In genomic region chr5:107303350-107303861, GRCm38 (mm10) we compare ENCODE assay signal across 10 mouse cellular contexts. TPM values are rescaled to one million over a fixed set of nuclear protein-coding genes. Genes with fewer than 3 reads are reported as not detected.
DNase-seq lines count a peak whose midpoint lies in the region; ATAC-seq and TF ChIP-seq lines count a peak whose summit lies in the region.
"Had no signal": no experiment of that assay in that cellular context is flagged by ENCODE, and none has a peak within 500 bp of the region (broad histone marks: within the 10 kb centered on the region; RNA-seq: fewer than 3 reads in every experiment).

No protein-coding gene starts in this region.

- TF ChIP-seq POLR2A in thymus, adult 2 months (IDR thresholded peaks at IDR 0.05; ENCODE audit: control insufficient read depth, extremely low read depth, insufficient read depth, low read length, poor library complexity) = no peak

- no peaks in the 10 kb centered on the region for H3K27me3 ChIP-seq in kidney, embryonic 14.5 days (ENCODE audit: control insufficient read depth, insufficient read depth, low read length)
- H3K27me3 ChIP-seq in embryonic facial prominence, embryonic 13.5 days = peaks cover 3% of the 10 kb centered on the region; the same call in 1 of the 2 replicates
- no peaks in the 10 kb centered on the region for H3K27me3 ChIP-seq in thymus, adult 2 months (ENCODE audit: control insufficient read depth, insufficient read depth, low read length)
- H3K27me3 ChIP-seq: hindbrain, embryonic 12.5 days had no signal

- H3K4me3 ChIP-seq in kidney, embryonic 14.5 days (ENCODE audit: low read length) = no peak overlapping the region
- no peak overlapping the region for H3K4me3 ChIP-seq in embryonic facial prominence, embryonic 13.5 days
- H3K4me3 ChIP-seq in thymus, adult 2 months (ENCODE audit: control insufficient read depth, insufficient read depth, low read length) = peak overlapping the region; percentile 33
- H3K4me3 ChIP-seq: hindbrain, embryonic 12.5 days had no signal

- H3K9me3 ChIP-seq in kidney, embryonic 14.5 days (ENCODE audit: control insufficient read depth, low read length) = no peaks in the 10 kb centered on the region
- H3K9me3 ChIP-seq in embryonic facial prominence, embryonic 13.5 days = no peaks in the 10 kb centered on the region
- H3K9me3 ChIP-seq: hindbrain, embryonic 12.5 days had no signal

- DNase-seq in kidney, adult 8-10 months = no peak
- peak; percentile 35 to 54 for DNase-seq in kidney, postnatal 4 days
- DNase-seq in thymus, adult 2 months = peak; percentile 45
- no peak for DNase-seq in frontal cortex, postnatal 36 days (ENCODE audit: low spot score in 2 of 2)
- DNase-seq in cerebellum, postnatal 14 days = no peak
- no peak for DNase-seq in urinary bladder, postnatal 25 days (ENCODE audit: low spot score)
- DNase-seq: cerebellum, adult 18-20 months had no signal

- WGBS in kidney, embryonic 14.5 days = 35% methylated on average over 11 of the region's 11 CpGs
- WGBS in embryonic facial prominence, embryonic 13.5 days = 37% methylated on average over 11 of the region's 11 CpGs
- 37% methylated on average over 11 of the region's 11 CpGs for WGBS in thymus, adult 2 months

- H3K4me2 ChIP-seq in kidney, embryonic 14.5 days (replicated peaks; ENCODE audit: low read depth, low read length) = no peak overlapping the region
- H3K4me2 ChIP-seq in embryonic facial prominence, embryonic 13.5 days = peak overlapping the region; percentile 28; the same call in 1 of the 2 replicates
- H3K4me2 ChIP-seq: hindbrain, embryonic 12.5 days had no signal

- no peak overlapping the region for H3K27ac ChIP-seq in kidney, embryonic 14.5 days (ENCODE audit: low read depth, low read length)
- no peak overlapping the region for H3K27ac ChIP-seq in embryonic facial prominence, embryonic 13.5 days
- peak overlapping the region; percentile 53 for H3K27ac ChIP-seq in thymus, adult 2 months (ENCODE audit: control insufficient read depth, insufficient read depth, low read length)
- H3K27ac ChIP-seq: hindbrain, embryonic 12.5 days had no signal

- H3K9ac ChIP-seq in kidney, embryonic 14.5 days (ENCODE audit: low read depth, low read length) = no peak overlapping the region
- no peak overlapping the region for H3K9ac ChIP-seq in embryonic facial prominence, embryonic 13.5 days
- H3K9ac ChIP-seq: hindbrain, embryonic 12.5 days had no signal

- H3K36me3 ChIP-seq in kidney, embryonic 14.5 days (ENCODE audit: control insufficient read depth, insufficient read depth, low read length) = no peaks in the 10 kb centered on the region
- H3K36me3 ChIP-seq in embryonic facial prominence, embryonic 13.5 days = no peaks in the 10 kb centered on the region
- H3K36me3 ChIP-seq in thymus, adult 2 months (ENCODE audit: control insufficient read depth, insufficient read depth, low read length) = no peaks in the 10 kb centered on the region
- H3K36me3 ChIP-seq: hindbrain, embryonic 12.5 days had no signal

- peaks cover 8% of the 10 kb centered on the region; the same call in 1 of the 2 replicates for H3K4me1 ChIP-seq in kidney, embryonic 14.5 days (ENCODE audit: control insufficient read depth, insufficient read depth, low read length)
- H3K4me1 ChIP-seq in embryonic facial prominence, embryonic 13.5 days = peaks cover 36% of the 10 kb centered on the region
- H3K4me1 ChIP-seq in thymus, adult 2 months (replicated peaks; ENCODE audit: control insufficient read depth, insufficient read depth, low read length) = peaks cover 8% of the 10 kb centered on the region

- TF ChIP-seq CTCF in thymus, adult 2 months (IDR thresholded peaks at IDR 0.05; ENCODE audit: borderline replicate concordance, control insufficient read depth, extremely low read depth, insufficient read depth, low read length, poor library complexity) = no peak

- ATAC-seq in kidney, embryonic 14.5 days (ENCODE audit: low FRiP score, low TSS enrichment) = peak; percentile 85
- no peak; the same call in 1 of the 2 replicates for ATAC-seq in embryonic facial prominence, embryonic 13.5 days (ENCODE audit: insufficient number of reproducible peaks, insufficient read depth, low FRiP score, low TSS enrichment, low read depth)

RNA-seq across cellular contexts. Expression of gene Tgfbr3, which starts 14.0 kb away (rescaled TPM):
- 7.5 and 18.0 TPM in 2 replicates for polyA plus RNA-seq in kidney, embryonic 14.5 days (2014; fragmentation: Nextera tagmentation; extraction: Ambion mirVana)
- 35.8 and 35.9 TPM in 2 replicates for polyA plus RNA-seq in embryonic facial prominence, embryonic 13.5 days (2015; fragmentation: Nextera tagmentation; extraction: Ambion mirVana)
- polyA plus RNA-seq in thymus, adult 2 months (2012; rRNA removed) = 20.7 and 23.9 TPM in 2 replicates

RNA-seq across cellular contexts. Expression of gene Brdt, which starts 27.6 kb away (rescaled TPM):
- polyA plus RNA-seq in kidney, embryonic 14.5 days (2014; fragmentation: Nextera tagmentation; extraction: Ambion mirVana) = 1.4 and 1.9 TPM in 2 replicates
- polyA plus RNA-seq in embryonic facial prominence, embryonic 13.5 days (2015; fragmentation: Nextera tagmentation; extraction: Ambion mirVana) = 6.6 and 6.9 TPM in 2 replicates
- 4.7 and 4.9 TPM in 2 replicates for polyA plus RNA-seq in thymus, adult 2 months (2012; rRNA removed)

Comparison
In these comparisons a context has a peak if more than half of its experiments do, and no peak if none do; other contexts are left out.
1. DNase-seq: peak in kidney, postnatal 4 days (2 of 2) and thymus, adult 2 months (single experiment); none in kidney, adult 8-10 months (0 of 2), frontal cortex, postnatal 36 days (0 of 2), cerebellum, postnatal 14 days (0 of 2) and urinary bladder, postnatal 25 days (single experiment).